ENCODE assay signal across 8 mouse cellular contexts in the genomic region with DNA sequence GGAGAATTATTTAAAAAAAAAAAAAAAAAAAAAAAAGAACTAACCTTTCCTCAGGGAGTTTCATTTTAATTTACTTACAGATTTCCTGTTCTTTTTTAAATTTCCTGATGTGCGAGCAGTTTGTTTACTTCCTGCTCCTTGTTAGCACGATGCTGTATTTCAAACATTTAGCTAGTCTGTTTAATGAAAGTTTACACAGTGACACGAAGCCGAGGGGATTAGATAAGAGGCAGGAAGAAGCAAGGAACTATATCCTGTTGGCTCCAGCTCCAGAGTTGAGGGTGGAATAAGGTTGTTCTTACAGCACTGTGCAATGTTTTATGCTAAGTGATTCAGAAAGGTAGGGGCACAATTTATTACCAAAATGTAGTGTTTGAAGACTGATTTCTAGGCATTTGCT. TPM values are rescaled to one million over a fixed set of nuclear protein-coding genes. Genes with fewer than 3 reads are reported as not detected.
DNase-seq lines count a peak whose midpoint lies in the region; ATAC-seq and TF ChIP-seq lines count a peak whose summit lies in the region.

No protein-coding gene starts in this region.

- TF ChIP-seq CTCF in bone marrow, adult 2 months (IDR thresholded peaks at IDR 0.05; ENCODE audit: control insufficient read depth, insufficient read depth, low read length) = no peak

- H3K4me3 ChIP-seq in heart, embryonic 10.5 days = peak overlapping the region; percentile 91
- peak overlapping the region; percentile 71 for H3K4me3 ChIP-seq in bone marrow, adult 2 months (replicated peaks; ENCODE audit: control insufficient read depth, low read depth, low read length)
- H3K4me3 ChIP-seq in hindbrain, embryonic 12.5 days = peak overlapping the region; percentile 81
- peak overlapping the region; percentile 92 for H3K4me3 ChIP-seq in lung, embryonic 16.5 days (ENCODE audit: low read length)

- WGBS in heart, embryonic 10.5 days = 6% methylated on average over 4 of the region's 4 CpGs
- WGBS in bone marrow, adult 2 months = under 1% methylated on average over 4 of the region's 4 CpGs
- WGBS in hindbrain, embryonic 12.5 days = 11% methylated on average over 4 of the region's 4 CpGs
- WGBS in lung, embryonic 16.5 days = 0% methylated on average over 4 of the region's 4 CpGs

- H3K9ac ChIP-seq in hindbrain, embryonic 12.5 days = peak overlapping the region; percentile 84
- H3K9ac ChIP-seq in lung, embryonic 16.5 days (ENCODE audit: low read length) = peak overlapping the region; percentile 88

- H3K27me3 ChIP-seq in heart, embryonic 10.5 days (ENCODE audit: insufficient read depth, poor library complexity, severe bottlenecking) = no peaks in the 10 kb centered on the region
- H3K27me3 ChIP-seq in hindbrain, embryonic 12.5 days = no peaks in the 10 kb centered on the region
- H3K27me3 ChIP-seq in lung, embryonic 16.5 days (ENCODE audit: control insufficient read depth, insufficient read depth, low read depth, low read length) = no peaks in the 10 kb centered on the region

- peak overlapping the region; percentile 92; the same call in 1 of the 2 replicates for H3K27ac ChIP-seq in heart, embryonic 10.5 days
- no peak overlapping the region for H3K27ac ChIP-seq in bone marrow, adult 2 months (ENCODE audit: control insufficient read depth, insufficient read depth, low read depth, low read length, poor library complexity)
- no peak overlapping the region for H3K27ac ChIP-seq in hindbrain, embryonic 12.5 days
- H3K27ac ChIP-seq in lung, embryonic 16.5 days (ENCODE audit: low read length) = peak overlapping the region; percentile 93

- no peak for TF ChIP-seq POLR2A in bone marrow, adult 2 months (IDR thresholded peaks at IDR 0.05; ENCODE audit: borderline replicate concordance, control insufficient read depth, low read depth, low read length)

- H3K4me1 ChIP-seq in heart, embryonic 10.5 days = peaks cover 3% of the 10 kb centered on the region; the same call in 1 of the 2 replicates
- H3K4me1 ChIP-seq in bone marrow, adult 2 months (ENCODE audit: control insufficient read depth, insufficient read depth, low read length) = no peaks in the 10 kb centered on the region
- peaks cover 10% of the 10 kb centered on the region for H3K4me1 ChIP-seq in hindbrain, embryonic 12.5 days
- H3K4me1 ChIP-seq in lung, embryonic 16.5 days (replicated peaks; ENCODE audit: control insufficient read depth, insufficient read depth, low read length) = peaks cover 10% of the 10 kb centered on the region

- no peak for DNase-seq in heart, embryonic 10.5 days (ENCODE audit: low spot score)
- no peak for DNase-seq in heart, adult 9 months (ENCODE audit: low spot score in 2 of 2)
- no peak for DNase-seq in layer of hippocampus, postnatal 10 days (ENCODE audit: low spot score in 2 of 2)

- H3K4me2 ChIP-seq in hindbrain, embryonic 12.5 days (replicated peaks) = peak overlapping the region; percentile 60
- H3K4me2 ChIP-seq in lung, embryonic 16.5 days (ENCODE audit: low read depth, low read length) = peak overlapping the region; percentile 66

- ATAC-seq in hindbrain, embryonic 12.5 days (ENCODE audit: low FRiP score) = no peak
- ATAC-seq in lung, embryonic 16.5 days (ENCODE audit: low read depth) = peak; percentile 44; the same call in 1 of the 2 replicates
- ATAC-seq in inflammation-experienced regulatory T-cells, adult 6 months = no peak
- no peak for ATAC-seq in cerebellum, adult (ENCODE audit: insufficient number of reproducible peaks, low FRiP score, low TSS enrichment)

- peaks cover 22% of the 10 kb centered on the region for H3K36me3 ChIP-seq in heart, embryonic 10.5 days
- H3K36me3 ChIP-seq in hindbrain, embryonic 12.5 days = peaks cover 15% of the 10 kb centered on the region
- H3K36me3 ChIP-seq in lung, embryonic 16.5 days (ENCODE audit: control insufficient read depth, insufficient read depth, low read length) = peaks cover 14% of the 10 kb centered on the region

- H3K9me3 ChIP-seq in heart, embryonic 10.5 days = no peaks in the 10 kb centered on the region
- no peaks in the 10 kb centered on the region for H3K9me3 ChIP-seq in hindbrain, embryonic 12.5 days (replicated peaks)
- H3K9me3 ChIP-seq in lung, embryonic 16.5 days (ENCODE audit: control insufficient read depth, low read length) = no peaks in the 10 kb centered on the region

RNA-seq across cellular contexts. Expression of a gene that starts 0.7 kb away (rescaled TPM):
- polyA plus RNA-seq in heart, embryonic 10.5 days (2016; fragmentation: Nextera tagmentation; extraction: Ambion mirVana) = 43.3 and 44.6 TPM in 2 replicates
- polyA plus RNA-seq in bone marrow, adult 2 months (2011; ENCODE audit: insufficient read depth, insufficient read length, low replicate concordance, missing spikeins) = 8.0 and 8.8 TPM in 2 replicates
- 65.1 and 78.8 TPM in 2 replicates for polyA plus RNA-seq in hindbrain, embryonic 12.5 days (2016; fragmentation: Nextera tagmentation; extraction: Ambion mirVana)
- polyA plus RNA-seq in lung, embryonic 16.5 days (2015; fragmentation: Nextera tagmentation; extraction: Ambion mirVana) = 67.5 and 83.6 TPM in 2 replicates
- 10 to 100 TPM; 70.3 to 85.0 (median 78.0) TPM for polyA plus RNA-seq in inflammation-experienced regulatory T-cells, adult 6 months (2017; shearing (Covaris generic))
- total RNA-seq in layer of hippocampus, postnatal 10 days (2021) = 10 to 100 TPM; 61.7 to 71.3 TPM

RNA-seq across cellular contexts. Expression of a gene that starts 19.5 kb away (rescaled TPM):
- polyA plus RNA-seq in heart, embryonic 10.5 days (2016; fragmentation: Nextera tagmentation; extraction: Ambion mirVana) = 0.06 TPM in 1 of 2 replicates, not detected in the other
- not detected in 2 replicates for polyA plus RNA-seq in bone marrow, adult 2 months (2011; ENCODE audit: insufficient read depth, insufficient read length, low replicate concordance, missing spikeins)
- not detected in 2 replicates for polyA plus RNA-seq in hindbrain, embryonic 12.5 days (2016; fragmentation: Nextera tagmentation; extraction: Ambion mirVana)
- not detected in 2 replicates for polyA plus RNA-seq in lung, embryonic 16.5 days (2015; fragmentation: Nextera tagmentation; extraction: Ambion mirVana)
- not detected for polyA plus RNA-seq in inflammation-experienced regulatory T-cells, adult 6 months (2017; shearing (Covaris generic))
- not detected for total RNA-seq in layer of hippocampus, postnatal 10 days (2021)

RNA-seq across cellular contexts. Expression of a gene that starts 23.5 kb away (rescaled TPM):
- polyA plus RNA-seq in heart, embryonic 10.5 days (2016; fragmentation: Nextera tagmentation; extraction: Ambion mirVana) = not detected in 2 replicates
- polyA plus RNA-seq in bone marrow, adult 2 months (2011; ENCODE audit: insufficient read depth, insufficient read length, low replicate concordance, missing spikeins) = not detected in 2 replicates
- polyA plus RNA-seq in hindbrain, embryonic 12.5 days (2016; fragmentation: Nextera tagmentation; extraction: Ambion mirVana) = not detected in 2 replicates
- not detected in 2 replicates for polyA plus RNA-seq in lung, embryonic 16.5 days (2015; fragmentation: Nextera tagmentation; extraction: Ambion mirVana)
- not detected for polyA plus RNA-seq in inflammation-experienced regulatory T-cells, adult 6 months (2017; shearing (Covaris generic))
- not detected for total RNA-seq in layer of hippocampus, postnatal 10 days (2021)

RNA-seq across cellular contexts. Expression of a gene that starts 31.2 kb away (rescaled TPM):
- polyA plus RNA-seq in heart, embryonic 10.5 days (2016; fragmentation: Nextera tagmentation; extraction: Ambion mirVana) = not detected in 2 replicates
- polyA plus RNA-seq in bone marrow, adult 2 months (2011; ENCODE audit: insufficient read depth, insufficient read length, low replicate concordance, missing spikeins) = not detected in 2 replicates
- polyA plus RNA-seq in hindbrain, embryonic 12.5 days (2016; fragmentation: Nextera tagmentation; extraction: Ambion mirVana) = not detected in 2 replicates
- polyA plus RNA-seq in lung, embryonic 16.5 days (2015; fragmentation: Nextera tagmentation; extraction: Ambion mirVana) = not detected in 2 replicates
- not detected for polyA plus RNA-seq in inflammation-experienced regulatory T-cells, adult 6 months (2017; shearing (Covaris generic))
- not detected for total RNA-seq in layer of hippocampus, postnatal 10 days (2021)

Comparison
In these comparisons a context has a peak if more than half of its experiments do, and no peak if none do; other contexts are left out.
1. H3K27ac ChIP-seq: peak in heart, embryonic 10.5 days (single experiment) and lung, embryonic 16.5 days (single experiment); none in bone marrow, adult 2 months (single experiment) and hindbrain, embryonic 12.5 days (single experiment).
2. Peak in every context shown above with its lines, with median percentiles within 50 percentile points of each other: H3K4me3 ChIP-seq.